Mouse (Mus musculus) intestine, embryonic 15.5 days (tissue): Measurements from ENCODE around the gene Apc2. TPM values are rescaled to one million over a fixed set of nuclear protein-coding genes. Genes with fewer than 3 reads are reported as not detected.

ENCODE experiments used
- ATAC-seq: fragments of 200-750 bp; cut with Nextera tagmentation; 2 replicates; pipeline ENCODE4 v1.8.0; 2017; ENCODE audit warnings: moderate TSS enrichment, moderate library complexity
- H3K27ac ChIP-seq: fragments of 300-500 bp; sonication (generic); 2 replicates; pipeline ENCODE4 v1.5.1; 2015; ENCODE audit warnings: mild to moderate bottlenecking, inconsistent platforms
- H3K27me3 ChIP-seq: fragments of 300-500 bp; sonication (generic); replicated peaks from 2 replicates; pipeline ENCODE4 v1.6.1; 2015; ENCODE audit warnings: inconsistent platforms
- H3K36me3 ChIP-seq: fragments of 300-500 bp; sonication (generic); 2 replicates; pipeline ENCODE4 v1.6.1; 2015; ENCODE audit warnings: inconsistent platforms
- H3K4me1 ChIP-seq: fragments of 300-500 bp; sonication (generic); replicated peaks from 2 replicates; pipeline ENCODE4 v1.6.1; 2015; ENCODE audit warnings: inconsistent platforms
- H3K4me2 ChIP-seq: fragments of 300-500 bp; sonication (generic); replicated peaks from 2 replicates; pipeline ENCODE4 v1.6.1; 2015; ENCODE audit warnings: mild to moderate bottlenecking, inconsistent platforms
- H3K4me3 ChIP-seq: fragments of 300-500 bp; sonication (generic); replicated peaks from 2 replicates; pipeline ENCODE4 v1.5.1; 2015; ENCODE audit warnings: inconsistent platforms
- H3K9ac ChIP-seq: fragments of 300-500 bp; sonication (generic); 2 replicates; pipeline ENCODE4 v1.6.1; 2015; ENCODE audit warnings: inconsistent platforms
- H3K9me3 ChIP-seq: fragments of 300-500 bp; sonication (generic); 2 replicates; pipeline ENCODE4 v1.6.1; 2016; ENCODE audit warnings: inconsistent platforms
- WGBS: fragments of 180-500 bp; shearing (Covaris S2); methylation state at CpG from one replicate; pipeline ENCODE4 v1.1.7; 2015; 5-methylcytosine and 5-hydroxymethylcytosine counted together
- polyA plus RNA-seq: library from polyadenylated mRNA; unstranded; fragments of >200 nt; fragmentation: Nextera tagmentation; extraction: Ambion mirVana; gene quantifications from 2 replicates; pipeline ENCODE4 v1.2.1, GENCODE M21; 2015

Gene Apc2
- polyA plus RNA-seq, 1 experiment from 2014 or later = 6.5 TPM

DNA sequence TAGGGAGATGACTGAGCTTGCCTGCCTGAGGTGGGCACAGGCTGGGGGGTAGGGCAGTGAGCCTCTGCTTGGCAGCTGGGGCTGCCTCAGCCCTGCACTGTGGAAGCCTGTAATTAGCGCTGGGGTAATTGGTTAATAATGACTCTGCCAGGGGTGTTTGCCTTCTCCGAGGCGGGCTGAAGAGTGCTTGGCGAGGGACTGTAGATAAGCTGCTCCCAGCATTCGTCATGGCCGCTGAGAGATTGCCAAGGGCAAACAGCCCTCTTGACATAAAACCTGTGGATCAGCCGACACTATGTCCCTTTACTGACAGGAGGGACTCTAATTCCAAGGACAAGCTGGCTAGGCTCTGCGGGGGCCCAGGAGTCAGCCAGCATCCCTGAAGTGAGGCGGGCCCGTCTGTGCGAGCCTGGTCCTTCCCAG lies 20.6 kb downstream of the Apc2 start:
- no peak overlapping the region for H3K4me2 ChIP-seq
- peaks cover 57% of the 10 kb centered on the region for H3K27me3 ChIP-seq
- no peaks in the 10 kb centered on the region for H3K9me3 ChIP-seq
- peaks cover 42% of the 10 kb centered on the region for H3K4me1 ChIP-seq
- H3K27ac ChIP-seq = no peak overlapping the region
- no peak for ATAC-seq
- WGBS = 23% methylated on average over 11 of the region's 11 CpGs
- no peak overlapping the region for H3K9ac ChIP-seq
- H3K36me3 ChIP-seq = peaks cover 10% of the 10 kb centered on the region; the same call in 1 of the 2 replicates
- H3K4me3 ChIP-seq = no peak overlapping the region

DNA sequence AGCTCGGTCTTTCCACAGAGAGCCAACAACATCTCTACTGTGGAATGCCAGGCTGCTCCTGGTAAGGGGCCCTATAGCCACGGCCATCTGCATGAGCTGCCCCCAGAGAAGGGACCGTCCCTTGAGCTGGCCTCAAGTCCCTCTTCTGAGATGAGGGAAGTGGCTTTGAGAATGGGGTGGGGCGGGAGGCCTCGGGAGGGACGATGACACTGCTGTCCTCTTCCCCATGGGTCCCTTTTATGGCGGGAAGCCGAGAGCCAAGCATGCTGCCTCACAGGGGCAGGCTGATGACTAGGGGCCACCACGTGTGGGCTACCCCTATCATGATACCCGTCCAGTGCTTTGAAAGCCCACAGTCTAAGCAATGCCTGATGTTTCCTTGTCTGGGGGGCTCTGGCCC lies 21.2 kb downstream of the Apc2 start:
- peaks cover 10% of the 10 kb centered on the region; the same call in 1 of the 2 replicates for H3K36me3 ChIP-seq
- WGBS = 47% methylated on average over 10 of the region's 10 CpGs
- H3K4me1 ChIP-seq = peaks cover 46% of the 10 kb centered on the region
- no peak overlapping the region for H3K4me3 ChIP-seq
- no peaks in the 10 kb centered on the region for H3K9me3 ChIP-seq
- H3K4me2 ChIP-seq = no peak overlapping the region
- no peak for ATAC-seq
- no peak overlapping the region for H3K9ac ChIP-seq
- H3K27ac ChIP-seq = no peak overlapping the region
- H3K27me3 ChIP-seq = peaks cover 50% of the 10 kb centered on the region

DNA sequence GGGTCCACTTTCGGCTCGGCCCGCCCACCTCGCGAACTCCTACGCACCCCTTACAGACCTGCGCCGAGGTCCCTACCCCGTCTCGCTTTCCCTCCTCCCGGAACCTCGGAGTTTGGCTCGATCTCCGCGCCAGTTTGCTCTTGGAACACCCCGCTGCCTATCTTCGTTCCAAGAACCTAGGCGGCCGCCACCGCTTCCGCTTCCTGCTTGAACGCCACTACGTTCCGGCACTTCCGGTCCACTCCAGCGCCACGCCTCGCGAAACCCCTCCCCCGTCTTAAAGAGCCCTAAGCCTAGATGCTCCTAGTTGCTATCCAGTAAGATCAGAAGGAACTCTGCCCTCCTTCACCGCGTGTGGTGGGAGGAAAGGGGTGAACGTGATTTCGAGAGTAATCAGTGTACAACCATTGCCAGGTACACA lies 24.6 kb downstream of the Apc2 start, which contains the start of gene 2310011J03Rik:
2310011J03Rik (minus strand) TSS at position 198 of the 421 bp plus-strand sequence.
- WGBS = under 1% methylated on average over 34 of the region's 34 CpGs
- H3K27me3 ChIP-seq = peaks cover 17% of the 10 kb centered on the region
- ATAC-seq = peak; percentile 57
- H3K4me2 ChIP-seq = peak within 1 kb of the TSS; percentile 70
- peak within 1 kb of the TSS; percentile 79 for H3K9ac ChIP-seq
- H3K4me1 ChIP-seq = peaks cover 49% of the 10 kb centered on the region
- peak within 1 kb of the TSS; percentile 73 for H3K27ac ChIP-seq
- H3K4me3 ChIP-seq = peak within 1 kb of the TSS; percentile 72
- H3K9me3 ChIP-seq = no peaks in the 10 kb centered on the region
- peaks cover 10% of the 10 kb centered on the region; the same call in 1 of the 2 replicates for H3K36me3 ChIP-seq

DNA sequence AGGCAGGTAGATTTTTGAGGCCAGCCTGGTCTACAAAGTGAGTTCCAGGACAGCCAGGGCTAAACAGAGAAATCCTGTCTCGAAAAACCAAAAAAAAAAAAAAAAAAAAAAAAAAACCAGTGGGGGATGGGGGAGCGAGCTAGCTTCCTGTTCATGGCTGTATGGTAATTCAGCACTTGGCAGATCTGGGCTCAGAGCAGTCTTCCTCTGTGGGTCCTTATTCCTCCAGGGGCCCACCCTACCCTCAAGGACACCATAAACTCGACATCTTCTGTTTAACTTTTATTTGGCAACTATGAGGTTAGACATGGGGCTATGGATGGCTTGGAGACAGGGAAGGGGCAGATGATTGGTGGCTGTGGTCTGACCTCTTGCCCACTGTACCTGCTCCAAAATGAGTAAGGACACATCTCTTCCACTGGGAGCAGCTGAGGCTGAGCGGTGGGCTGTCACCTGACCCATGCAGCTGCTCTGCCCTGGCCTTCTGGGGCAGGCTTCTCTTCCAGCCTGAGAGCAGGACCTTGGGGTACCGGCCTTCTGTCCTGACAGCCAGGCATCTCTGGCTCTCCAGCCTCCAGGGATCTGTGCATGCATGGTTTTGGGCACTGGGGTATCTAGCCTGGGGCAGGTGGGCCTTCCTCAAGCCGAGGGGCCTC lies 25.4 kb downstream of the Apc2 start:
- Histone ChIP-seq H3K27me3 (peaks cover 9% of the 10 kb centered on the region), H3K4me3 (no peak overlapping the region), H3K4me1 (peaks cover 49% of the 10 kb centered on the region), H3K9me3 (no peaks in the 10 kb centered on the region), H3K27ac (no peak overlapping the region), H3K9ac (no peak overlapping the region), H3K4me2 (peak overlapping the region; percentile 70; the same call in 1 of the 2 replicates), H3K36me3 (peaks cover 10% of the 10 kb centered on the region; the same call in 1 of the 2 replicates)
- no peak for ATAC-seq
- WGBS = 65% methylated on average over 6 of the region's 6 CpGs

DNA sequence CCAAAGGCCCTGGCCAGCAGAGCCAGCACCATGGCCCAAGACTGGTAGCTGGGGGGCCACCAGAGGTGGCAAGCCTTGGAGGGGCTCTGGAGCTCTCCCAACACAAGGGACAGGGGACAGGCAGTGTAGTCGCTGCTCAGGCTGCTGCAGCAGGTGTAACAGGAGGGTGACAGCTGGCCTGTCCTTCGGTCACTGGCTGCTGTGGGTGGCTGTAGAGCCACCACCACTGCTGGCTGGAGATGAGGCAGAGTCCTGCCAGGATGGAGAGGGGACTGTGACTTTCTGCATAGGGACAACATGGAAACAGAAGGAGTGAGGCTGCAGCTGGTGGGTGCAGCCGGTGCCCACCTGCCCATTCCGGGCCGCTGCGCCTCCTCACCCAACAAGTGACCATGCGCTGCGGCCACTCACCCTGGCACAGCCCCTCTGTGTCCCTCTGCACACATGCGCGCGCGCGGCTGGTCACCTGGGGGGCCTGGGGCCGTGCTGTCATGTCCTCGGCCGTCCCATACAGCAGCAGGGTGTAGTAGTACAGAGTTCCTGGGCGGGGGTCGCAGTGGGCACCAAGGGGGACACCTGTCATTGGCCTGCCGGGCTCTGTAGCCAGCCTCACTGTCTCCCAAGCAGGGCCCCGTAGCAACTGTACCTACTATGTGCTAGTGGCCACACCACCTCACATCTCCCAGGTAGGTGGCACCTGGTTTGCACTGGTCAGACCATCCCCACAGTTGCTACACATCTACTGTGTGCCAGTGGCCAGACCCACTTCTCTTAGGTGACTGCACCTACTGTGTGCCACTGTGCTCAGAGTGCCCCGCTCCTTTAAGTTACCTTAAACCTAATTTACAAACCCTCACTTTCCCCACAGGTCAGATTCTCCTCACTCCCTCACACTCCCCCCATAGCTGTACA lies 26.1 kb downstream of the Apc2 start:
- H3K9ac ChIP-seq = peak overlapping the region; percentile 51
- WGBS = 89% methylated on average over 21 of the region's 21 CpGs
- no peak overlapping the region for H3K27ac ChIP-seq
- H3K9me3 ChIP-seq = no peaks in the 10 kb centered on the region
- peak overlapping the region; percentile 68; the same call in 1 of the 2 replicates for H3K4me3 ChIP-seq
- H3K27me3 ChIP-seq = peaks cover 3% of the 10 kb centered on the region; the same call in 1 of the 2 replicates
- peak overlapping the region; percentile 97 for H3K4me2 ChIP-seq
- peaks cover 45% of the 10 kb centered on the region for H3K4me1 ChIP-seq
- no peak for ATAC-seq
- peaks cover 10% of the 10 kb centered on the region; the same call in 1 of the 2 replicates for H3K36me3 ChIP-seq

DNA sequence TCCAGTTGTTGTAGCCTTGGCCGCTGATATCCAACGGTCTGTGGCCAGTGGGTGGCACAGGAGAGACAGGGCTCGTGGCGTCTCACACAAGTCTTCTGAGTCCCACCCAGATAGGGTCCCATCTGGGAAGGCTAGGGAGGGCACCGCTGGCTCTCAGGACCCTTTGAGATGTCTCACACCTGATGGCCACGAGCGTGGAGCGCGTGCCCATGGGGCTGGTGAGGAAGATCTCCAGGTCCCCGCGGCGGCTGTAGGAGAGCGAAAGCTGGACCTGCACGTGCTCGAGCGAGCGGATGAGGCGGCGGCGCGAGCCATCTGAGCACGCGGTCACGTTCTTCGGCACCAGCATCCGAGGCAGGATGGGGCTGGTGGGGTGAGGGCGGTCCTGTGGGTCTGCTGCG lies 27.0 kb downstream of the Apc2 start:
- peak; percentile 17 for ATAC-seq
- H3K27ac ChIP-seq = peak overlapping the region; percentile 72; the same call in 1 of the 2 replicates
- peak overlapping the region; percentile 97 for H3K4me2 ChIP-seq
- H3K4me1 ChIP-seq = peaks cover 39% of the 10 kb centered on the region
- H3K9ac ChIP-seq = peak overlapping the region; percentile 51
- no peaks in the 10 kb centered on the region for H3K27me3 ChIP-seq
- peaks cover 7% of the 10 kb centered on the region; the same call in 1 of the 2 replicates for H3K36me3 ChIP-seq
- H3K9me3 ChIP-seq = no peaks in the 10 kb centered on the region
- H3K4me3 ChIP-seq = peak overlapping the region; percentile 68
- WGBS = 1% methylated on average over 28 of the region's 28 CpGs

DNA sequence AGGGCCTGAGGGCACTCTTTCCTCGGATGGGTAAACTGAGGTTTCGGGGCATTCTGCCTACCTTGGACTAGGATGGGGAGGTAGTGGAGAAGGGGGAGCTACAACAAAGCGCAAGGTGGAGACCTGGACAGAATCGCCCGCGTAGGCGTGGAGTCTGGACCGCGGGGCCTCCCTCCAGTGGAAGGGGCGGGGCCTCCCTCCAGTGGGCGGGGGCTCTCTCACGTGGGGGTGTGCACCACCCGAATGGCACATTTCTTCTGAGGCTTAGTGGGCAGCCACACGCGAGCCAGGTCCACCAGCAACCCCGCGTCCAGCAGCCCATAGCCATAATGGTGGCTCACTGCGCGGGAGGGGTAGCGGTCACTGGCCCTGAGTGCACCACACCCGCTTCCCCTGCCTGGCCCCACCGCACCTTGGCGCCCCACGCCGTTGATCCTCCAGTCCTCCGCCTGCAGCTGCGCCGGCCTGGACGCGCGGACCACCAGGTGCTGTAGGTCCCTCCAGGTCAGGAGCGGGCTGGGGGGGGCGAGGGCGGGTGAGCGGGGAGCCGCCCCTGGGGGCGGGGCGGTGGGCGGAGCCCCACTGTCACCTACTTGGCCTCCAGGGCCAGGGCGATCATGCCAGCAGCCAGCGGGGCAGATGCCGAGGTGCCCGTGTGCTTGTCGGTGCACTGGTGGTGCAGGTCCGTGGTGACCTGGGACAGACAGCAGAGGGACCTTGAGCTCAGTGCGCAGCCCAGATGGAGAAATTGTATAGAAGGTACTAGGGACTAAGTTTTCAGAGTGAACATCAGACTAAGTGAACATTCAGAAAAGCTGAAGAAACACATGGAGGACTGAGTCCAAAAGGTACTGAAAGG lies 27.7 kb downstream of the Apc2 start:
- peak overlapping the region; percentile 72 for H3K27ac ChIP-seq
- ATAC-seq = peak; percentile 70
- WGBS = 1% methylated on average over 45 of the region's 46 CpGs

DNA sequence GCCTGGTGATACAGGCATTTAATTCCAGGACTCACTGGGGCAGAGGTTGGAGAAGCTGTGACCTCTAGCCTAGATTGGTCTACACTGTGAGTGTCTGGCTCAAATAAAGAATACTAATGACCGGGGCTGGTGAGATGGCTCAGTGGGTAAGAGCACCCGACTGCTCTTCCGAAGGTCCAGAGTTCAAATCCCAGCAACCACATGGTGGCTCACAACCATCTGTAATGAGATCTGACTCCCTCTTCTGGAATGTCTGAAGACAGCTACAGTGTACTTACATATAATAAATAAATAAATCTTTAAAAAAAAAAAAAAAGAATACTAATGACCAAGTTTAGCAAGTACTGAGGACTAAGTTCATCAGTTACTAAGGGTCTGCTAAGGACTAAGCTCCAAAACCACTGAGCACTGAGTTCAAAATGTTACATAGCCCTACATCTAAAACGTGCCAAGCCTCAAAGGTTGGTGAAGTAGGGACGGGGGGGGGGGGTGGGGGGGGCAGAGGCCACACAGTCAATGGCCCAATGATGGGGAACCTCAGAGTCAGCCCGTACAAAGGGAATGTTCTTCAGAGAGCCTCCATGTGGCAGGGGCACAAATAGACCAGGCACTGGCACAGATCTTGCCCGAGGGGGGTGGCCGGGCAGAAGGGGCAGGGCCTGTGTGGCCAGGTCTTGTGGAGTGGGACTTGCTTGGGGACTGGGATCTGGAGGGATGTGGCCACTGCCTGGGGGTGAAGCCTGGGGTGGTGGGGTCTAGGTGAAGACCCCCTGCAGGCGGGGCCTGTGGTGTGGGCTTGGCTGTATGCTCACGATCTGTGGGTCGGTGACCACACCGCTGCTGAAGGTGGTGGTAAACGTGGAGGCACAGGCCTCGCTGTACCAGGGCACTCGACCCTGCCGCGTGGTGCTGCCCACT lies 28.6 kb downstream of the Apc2 start:
- H3K27me3 ChIP-seq = no peaks in the 10 kb centered on the region
- WGBS = 73% methylated on average over 17 of the region's 17 CpGs
- H3K4me1 ChIP-seq = peaks cover 43% of the 10 kb centered on the region
- H3K4me3 ChIP-seq = peak overlapping the region; percentile 68; the same call in 1 of the 2 replicates
- 0 out of 2 replicates have a peak overlapping the region, but pooled peaks have one; percentile 72 for H3K27ac ChIP-seq
- H3K4me2 ChIP-seq = peak overlapping the region; percentile 97
- no peaks in the 10 kb centered on the region for H3K9me3 ChIP-seq
- H3K9ac ChIP-seq = peak overlapping the region; percentile 51; the same call in 1 of the 2 replicates
- ATAC-seq = 0 out of 2 replicates have a peak, but pooled peaks have one; percentile 3
- H3K36me3 ChIP-seq = no peaks in the 10 kb centered on the region

More for the DNA sequence above, 27.7 kb downstream of the Apc2 start:
- Histone ChIP-seq H3K36me3 (peaks cover 3% of the 10 kb centered on the region; the same call in 1 of the 2 replicates), H3K4me3 (peak overlapping the region; percentile 68), H3K27me3 (no peaks in the 10 kb centered on the region), H3K9me3 (no peaks in the 10 kb centered on the region), H3K4me2 (peak overlapping the region; percentile 97), H3K4me1 (peaks cover 42% of the 10 kb centered on the region), H3K9ac (peak overlapping the region; percentile 51)

DNA sequence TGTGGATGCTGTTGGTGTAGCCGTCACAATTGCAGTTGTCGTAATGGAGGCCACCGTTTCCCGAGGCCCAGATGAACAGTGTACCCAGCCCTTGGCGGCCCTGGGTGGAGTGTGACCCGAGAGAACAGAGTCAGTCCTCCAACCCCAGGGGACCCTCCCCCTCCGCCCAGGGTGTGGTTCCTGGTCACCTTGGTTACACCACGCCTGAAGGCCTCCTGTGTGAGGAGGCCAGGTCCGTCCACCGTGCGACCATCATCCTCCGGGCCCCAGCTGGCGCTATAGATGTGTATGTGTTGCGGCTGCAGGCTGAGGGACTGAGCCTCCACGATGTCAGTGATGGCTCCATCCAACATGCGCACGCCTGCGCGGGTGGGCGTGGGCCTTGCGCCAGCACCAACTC lies 29.3 kb downstream of the Apc2 start:
- Histone ChIP-seq H3K9ac (no peak overlapping the region), H3K27me3 (no peaks in the 10 kb centered on the region), H3K27ac (no peak overlapping the region), H3K9me3 (no peaks in the 10 kb centered on the region), H3K36me3 (no peaks in the 10 kb centered on the region), H3K4me2 (peak overlapping the region; percentile 22; the same call in 1 of the 2 replicates), H3K4me1 (peaks cover 41% of the 10 kb centered on the region), H3K4me3 (no peak overlapping the region)
- WGBS = 77% methylated on average over 21 of the region's 21 CpGs
- ATAC-seq = no peak

DNA sequence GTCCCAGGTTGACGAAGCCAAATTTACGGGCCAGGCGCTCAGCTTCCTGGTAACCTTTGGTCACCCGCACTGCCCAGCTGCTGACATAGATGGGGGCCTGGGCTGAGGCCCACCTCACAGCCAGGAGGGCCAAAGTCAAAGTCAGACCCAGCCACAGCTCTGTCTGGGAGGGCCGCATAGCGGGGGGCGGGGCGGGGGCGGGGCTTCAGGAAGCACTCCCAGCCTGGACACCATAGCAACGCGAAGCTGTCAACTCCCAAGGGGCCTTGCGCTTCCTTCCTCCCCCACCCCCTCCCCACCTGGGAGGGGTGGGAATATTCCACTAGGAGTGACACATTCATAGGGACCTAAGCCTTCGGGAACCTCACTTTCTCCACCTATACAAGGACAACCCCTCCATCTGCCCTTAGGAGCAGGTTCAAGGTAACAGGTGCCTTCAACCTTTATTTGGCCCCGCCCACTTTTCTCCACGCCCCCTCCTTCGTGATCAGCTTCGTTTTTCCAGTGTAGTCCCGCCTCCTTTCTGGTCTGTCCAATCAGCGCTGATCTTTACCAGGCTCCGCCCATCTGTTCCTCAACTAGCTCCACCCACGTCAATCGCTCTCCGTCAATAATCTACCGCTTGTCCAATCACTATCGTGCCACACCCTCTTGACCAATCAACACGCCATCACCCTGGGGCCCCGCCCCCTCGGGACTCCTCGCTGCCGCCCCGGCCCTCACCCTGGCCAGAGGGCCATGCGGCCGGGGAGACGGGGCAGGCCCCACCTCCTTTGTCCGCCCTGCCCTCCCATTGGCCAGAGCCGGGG lies 33.7 kb downstream of the Apc2 start, which contains the start of the genes Pcsk4 and Reep6:
Pcsk4 (minus strand) TSS at position 226 of the 809 bp plus-strand sequence.
Reep6 (plus strand) TSS at position 681 of the 809 bp plus-strand sequence.
- Histone ChIP-seq H3K4me2 (peak within 1 kb of the TSS; percentile 93), H3K27ac (peak within 1 kb of the TSS; percentile 84), H3K27me3 (no peaks in the 10 kb centered on the region), H3K9ac (peak within 1 kb of the TSS; percentile 58), H3K36me3 (0 out of 2 replicates have a peak, but pooled peaks cover 2% of the 10 kb centered on the region), H3K4me3 (peak within 1 kb of the TSS; percentile 53), H3K4me1 (peaks cover 40% of the 10 kb centered on the region), H3K9me3 (no peaks in the 10 kb centered on the region)
- 3% methylated on average over 36 of the region's 36 CpGs for WGBS
- peak; percentile 91 for ATAC-seq
